Mouse (Mus musculus): ENCODE data around the gene Ly86. TPM values are rescaled to one million over a fixed set of nuclear protein-coding genes. Genes with fewer than 3 reads are reported as not detected.

Gene Ly86
- total and polyA plus RNA-seq, 2 experiments from 2014 or later: 11.0 to 11.5 TPM

- Histone ChIP-seq H3K4me2 (ENCODE audit: low read depth, low read length, poor library complexity, severe bottlenecking) (no peak overlapping the region), H3K9me3 (ENCODE audit: low read length) (no peaks in the 10 kb centered on the region), H3K36me3 (ENCODE audit: insufficient read depth, low read length) (no peaks in the 10 kb centered on the region), H3K9ac (replicated peaks; ENCODE audit: low read length, poor library complexity, severe bottlenecking) (no peak overlapping the region), H3K4me1 (ENCODE audit: insufficient read depth, low read length) (no peaks in the 10 kb centered on the region), H3K27ac (ENCODE audit: low read depth, low read length) (no peak overlapping the region), H3K4me3 (ENCODE audit: low read depth, low read length) (no peak overlapping the region), H3K27me3 (ENCODE audit: insufficient read depth, low read length) (no peaks in the 10 kb centered on the region)
- ATAC-seq (ENCODE audit: low FRiP score) (no peak), DNase-seq (ENCODE audit: low spot score) (no peak)
- 92% methylated on average over 10 of the region's 10 CpGs for WGBS
- no peak for TF ChIP-seq CTCF (IDR thresholded peaks at IDR 0.05)
Measured at GRCm38 (mm10) chr13:37345823-37346222, 815 bp downstream of the Ly86 start.

GRCm38 (mm10) chr13:37347871-37348595 lies 3.0 kb downstream of the Ly86 start:
- no peaks in the 10 kb centered on the region for H3K4me1 ChIP-seq (ENCODE audit: insufficient read depth, low read length)
- no peak overlapping the region for H3K9ac ChIP-seq (replicated peaks; ENCODE audit: low read length, poor library complexity, severe bottlenecking)
- no peak overlapping the region for H3K4me2 ChIP-seq (ENCODE audit: low read depth, low read length, poor library complexity, severe bottlenecking)
- 80% methylated on average over 8 of the region's 8 CpGs for WGBS
- no peak overlapping the region for H3K4me3 ChIP-seq (ENCODE audit: low read depth, low read length)
- H3K27ac ChIP-seq (ENCODE audit: low read depth, low read length): no peak overlapping the region
- no peaks in the 10 kb centered on the region for H3K36me3 ChIP-seq (ENCODE audit: insufficient read depth, low read length)
- ATAC-seq (ENCODE audit: low FRiP score) (no peak), DNase-seq (ENCODE audit: low spot score) (no peak)
- no peaks in the 10 kb centered on the region for H3K27me3 ChIP-seq (ENCODE audit: insufficient read depth, low read length)
- TF ChIP-seq CTCF (IDR thresholded peaks at IDR 0.05): no peak
- H3K9me3 ChIP-seq (ENCODE audit: low read length): no peaks in the 10 kb centered on the region

- Histone ChIP-seq H3K4me2 (ENCODE audit: low read depth, low read length, poor library complexity, severe bottlenecking) (no peak overlapping the region), H3K27ac (ENCODE audit: low read depth, low read length) (no peak overlapping the region), H3K4me1 (ENCODE audit: insufficient read depth, low read length) (no peaks in the 10 kb centered on the region), H3K9ac (replicated peaks; ENCODE audit: low read length, poor library complexity, severe bottlenecking) (no peak overlapping the region), H3K27me3 (ENCODE audit: insufficient read depth, low read length) (no peaks in the 10 kb centered on the region), H3K4me3 (ENCODE audit: low read depth, low read length) (no peak overlapping the region), H3K9me3 (ENCODE audit: low read length) (no peaks in the 10 kb centered on the region), H3K36me3 (ENCODE audit: insufficient read depth, low read length) (no peaks in the 10 kb centered on the region)
- no peak for TF ChIP-seq CTCF (IDR thresholded peaks at IDR 0.05)
- no peak for DNase-seq (ENCODE audit: low spot score)
- 85% methylated on average over 5 of the region's 5 CpGs for WGBS
- no peak for ATAC-seq (ENCODE audit: low FRiP score)
Measured at GRCm38 (mm10) chr13:37349051-37349450, 4.0 kb downstream of the Ly86 start.

- Histone ChIP-seq H3K27ac (ENCODE audit: low read depth, low read length) (no peak overlapping the region), H3K4me1 (ENCODE audit: insufficient read depth, low read length) (no peaks in the 10 kb centered on the region), H3K27me3 (ENCODE audit: insufficient read depth, low read length) (no peaks in the 10 kb centered on the region), H3K4me2 (ENCODE audit: low read depth, low read length, poor library complexity, severe bottlenecking) (no peak overlapping the region), H3K9me3 (ENCODE audit: low read length) (no peaks in the 10 kb centered on the region), H3K9ac (replicated peaks; ENCODE audit: low read length, poor library complexity, severe bottlenecking) (no peak overlapping the region), H3K36me3 (ENCODE audit: insufficient read depth, low read length) (no peaks in the 10 kb centered on the region), H3K4me3 (ENCODE audit: low read depth, low read length) (no peak overlapping the region)
- TF ChIP-seq CTCF (IDR thresholded peaks at IDR 0.05): no peak
- ATAC-seq (ENCODE audit: low FRiP score): no peak
- DNase-seq (ENCODE audit: low spot score): no peak
- WGBS: 77% methylated on average over 2 of the region's 2 CpGs
Measured at GRCm38 (mm10) chr13:37353016-37353415, 8.0 kb downstream of the Ly86 start.

- no peak for TF ChIP-seq CTCF (IDR thresholded peaks at IDR 0.05)
- H3K36me3 ChIP-seq (ENCODE audit: insufficient read depth, low read length): no peaks in the 10 kb centered on the region
- H3K4me1 ChIP-seq (ENCODE audit: insufficient read depth, low read length): no peaks in the 10 kb centered on the region
- no peak overlapping the region for H3K4me2 ChIP-seq (ENCODE audit: low read depth, low read length, poor library complexity, severe bottlenecking)
- no peak for ATAC-seq (ENCODE audit: low FRiP score)
- H3K4me3 ChIP-seq (ENCODE audit: low read depth, low read length): no peak overlapping the region
- WGBS: 64% methylated on average over 4 of the region's 4 CpGs
- no peak overlapping the region for H3K27ac ChIP-seq (ENCODE audit: low read depth, low read length)
- no peaks in the 10 kb centered on the region for H3K27me3 ChIP-seq (ENCODE audit: insufficient read depth, low read length)
- no peaks in the 10 kb centered on the region for H3K9me3 ChIP-seq (ENCODE audit: low read length)
- no peak for DNase-seq (ENCODE audit: low spot score)
- H3K9ac ChIP-seq (replicated peaks; ENCODE audit: low read length, poor library complexity, severe bottlenecking): no peak overlapping the region
Measured at GRCm38 (mm10) chr13:37353868-37354267, 8.9 kb downstream of the Ly86 start.

- 91% methylated on average over 4 of the region's 4 CpGs for WGBS
Measured at GRCm38 (mm10) chr13:37354432-37354831, 9.4 kb downstream of the Ly86 start.

More at GRCm38 (mm10) chr13:37354432-37354831, 9.4 kb downstream of the Ly86 start:
- no peak for TF ChIP-seq CTCF (IDR thresholded peaks at IDR 0.05)
- no peaks in the 10 kb centered on the region for H3K27me3 ChIP-seq (ENCODE audit: insufficient read depth, low read length)
- DNase-seq (ENCODE audit: low spot score) (no peak), ATAC-seq (ENCODE audit: low FRiP score) (no peak)
- H3K4me3 ChIP-seq (ENCODE audit: low read depth, low read length): no peak overlapping the region
- H3K9me3 ChIP-seq (ENCODE audit: low read length): no peaks in the 10 kb centered on the region
- no peak overlapping the region for H3K9ac ChIP-seq (replicated peaks; ENCODE audit: low read length, poor library complexity, severe bottlenecking)
- H3K4me2 ChIP-seq (ENCODE audit: low read depth, low read length, poor library complexity, severe bottlenecking): no peak overlapping the region
- no peaks in the 10 kb centered on the region for H3K36me3 ChIP-seq (ENCODE audit: insufficient read depth, low read length)
- no peaks in the 10 kb centered on the region for H3K4me1 ChIP-seq (ENCODE audit: insufficient read depth, low read length)
- H3K27ac ChIP-seq (ENCODE audit: low read depth, low read length): no peak overlapping the region

All from midbrain, postnatal 0 days (tissue).